Mouse (Mus musculus): ENCODE data around the gene Tiam2. TPM values are rescaled to one million over a fixed set of nuclear protein-coding genes. Genes with fewer than 3 reads are reported as not detected.

The Tiam2 gene
- total RNA-seq, 2 experiments from 2014 or later: 89.3 to 104 TPM

DNA sequence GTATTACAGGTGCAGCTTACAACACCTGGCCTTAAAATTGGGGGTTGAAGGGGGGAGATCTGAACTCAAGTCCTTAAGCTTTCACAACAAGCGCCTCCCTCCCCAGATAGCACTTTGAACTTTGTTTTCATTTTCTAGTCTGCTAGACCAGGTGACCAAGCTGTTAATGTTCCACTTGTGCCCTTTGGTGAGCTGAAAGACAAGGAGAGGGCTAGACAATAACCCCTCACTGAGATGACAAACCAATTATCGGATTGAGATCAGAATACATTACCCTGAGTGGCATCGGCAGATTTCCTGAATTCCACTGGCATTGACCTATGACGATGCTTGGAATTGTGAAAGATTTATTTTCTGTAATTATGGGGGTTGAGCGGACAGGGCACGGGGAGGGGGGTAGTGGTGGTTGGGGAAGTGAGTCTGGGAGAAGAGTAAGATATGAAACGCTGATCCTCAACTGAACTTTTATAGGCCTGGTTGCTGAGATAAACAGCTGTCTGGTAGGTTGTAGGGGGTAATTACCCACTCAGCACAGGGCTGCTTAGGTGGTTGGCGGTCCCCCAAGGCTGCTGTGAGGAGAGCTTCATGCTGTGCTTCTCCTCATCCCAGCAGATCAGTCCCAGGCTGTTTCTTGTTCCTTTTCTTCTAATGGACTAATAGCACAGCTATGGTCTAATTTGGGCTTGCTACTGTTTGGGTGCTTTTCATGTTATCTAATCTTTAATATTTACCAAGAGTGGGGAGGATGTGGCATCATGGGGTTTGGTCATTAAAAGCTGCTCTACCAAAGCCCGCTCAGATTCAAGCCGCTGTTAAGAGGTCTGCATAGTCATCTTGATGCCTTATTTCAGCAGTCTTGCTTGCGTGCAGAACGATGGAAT lies 161.6 kb downstream of the Tiam2 start:
- intact Hi-C loops (cut with DNase I): no loop called here
- DNase-seq: no peak

DNA sequence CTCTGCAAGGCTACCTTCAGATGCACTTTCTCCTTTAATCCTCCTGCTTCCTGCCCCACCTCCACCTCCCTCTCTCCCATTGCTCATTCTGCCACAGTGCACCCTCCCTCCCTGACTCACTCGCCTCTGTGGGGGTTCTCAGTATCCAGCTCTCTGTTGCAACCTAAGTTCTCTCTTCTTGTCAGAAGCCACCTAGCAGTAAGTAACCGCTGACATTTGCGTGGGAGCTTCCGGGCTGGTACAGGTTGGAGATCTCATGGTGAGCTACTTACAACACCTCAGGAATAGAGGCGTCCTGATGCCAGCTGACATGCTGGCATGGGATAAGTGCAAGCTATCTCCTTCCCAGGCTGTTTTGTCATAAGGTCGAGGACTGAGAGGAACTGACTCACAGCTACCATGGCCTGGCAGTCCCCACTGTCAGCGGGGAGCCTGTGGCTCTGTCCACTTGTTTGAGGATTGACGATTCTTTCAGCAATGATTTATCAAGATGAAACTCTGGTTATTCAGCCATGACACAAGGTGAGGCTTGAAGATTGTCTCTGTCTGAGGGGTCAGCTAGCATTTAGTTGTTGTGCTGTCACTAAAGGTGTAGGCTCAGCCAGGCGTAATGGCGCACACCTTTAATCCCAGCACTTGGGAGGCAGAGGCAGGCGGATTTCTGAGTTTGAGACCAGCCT lies 164.0 kb downstream of the Tiam2 start:
- intact Hi-C loops (cut with DNase I): no loop called here
- no peak for DNase-seq

DNA sequence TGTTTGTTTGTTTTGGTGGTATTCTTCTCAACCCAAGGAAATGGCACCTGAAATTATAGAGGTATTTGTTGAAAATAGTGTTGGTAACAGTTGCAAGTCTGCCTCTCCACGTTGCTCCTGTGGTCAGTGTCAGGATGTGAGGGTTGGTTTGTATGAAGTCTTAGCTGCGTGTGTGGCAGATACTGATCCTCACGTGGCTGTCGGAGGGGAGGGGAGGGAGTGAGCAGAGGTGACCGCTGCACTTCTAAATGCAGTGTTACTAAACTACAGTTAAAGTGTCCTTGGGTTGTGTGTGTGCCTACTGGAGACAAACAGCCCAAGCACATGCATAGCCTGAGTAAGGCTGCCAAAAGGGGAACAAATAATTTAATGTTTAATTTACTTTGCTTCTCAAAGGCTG lies 164.7 kb downstream of the Tiam2 start:
- intact Hi-C loops (cut with DNase I): no loop called here
- DNase-seq: no peak

DNA sequence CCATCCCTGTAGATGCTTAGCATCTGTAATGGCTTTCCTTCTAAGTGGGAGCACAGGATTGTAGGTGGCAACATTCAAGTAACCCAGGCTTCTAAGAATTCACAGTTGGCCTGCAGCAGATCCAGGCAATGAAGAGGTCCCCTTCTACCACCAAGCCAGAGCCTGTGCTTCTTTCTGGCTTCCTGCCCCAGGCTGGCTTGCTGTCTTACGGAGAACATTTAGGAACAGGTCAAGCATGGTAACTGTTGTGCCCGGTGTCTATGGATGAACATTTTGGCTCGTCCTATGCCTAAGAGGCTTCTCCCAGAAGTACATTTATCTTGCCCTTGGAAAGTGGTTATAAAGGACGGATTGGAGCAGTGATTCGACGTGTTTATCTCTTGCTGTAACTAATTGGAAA lies 165.3 kb downstream of the Tiam2 start:
- intact Hi-C loops (cut with DNase I): no loop called here
- DNase-seq: peak; percentile 36

DNA sequence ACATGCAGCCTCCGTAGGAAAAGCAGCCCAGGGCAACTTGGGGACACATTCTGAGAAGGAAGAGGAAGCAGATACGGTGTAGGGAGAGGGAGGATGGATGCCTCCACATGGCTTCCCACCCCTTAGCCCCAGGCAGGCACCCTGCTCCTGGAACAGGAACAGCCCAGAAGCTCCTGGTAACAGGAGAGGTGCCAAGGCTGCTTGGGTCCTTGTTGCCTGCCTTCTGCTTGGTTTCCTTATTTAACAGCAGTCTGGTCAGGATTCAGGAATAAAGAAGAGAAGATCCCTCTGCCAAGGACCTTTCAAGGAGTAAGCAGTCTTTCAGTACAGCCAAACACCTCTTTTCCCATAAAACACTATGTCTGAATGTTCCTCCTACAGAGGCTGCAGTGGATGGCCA lies 169.2 kb downstream of the Tiam2 start:
- intact Hi-C loops (cut with DNase I): no loop called here
- no peak for DNase-seq

DNA sequence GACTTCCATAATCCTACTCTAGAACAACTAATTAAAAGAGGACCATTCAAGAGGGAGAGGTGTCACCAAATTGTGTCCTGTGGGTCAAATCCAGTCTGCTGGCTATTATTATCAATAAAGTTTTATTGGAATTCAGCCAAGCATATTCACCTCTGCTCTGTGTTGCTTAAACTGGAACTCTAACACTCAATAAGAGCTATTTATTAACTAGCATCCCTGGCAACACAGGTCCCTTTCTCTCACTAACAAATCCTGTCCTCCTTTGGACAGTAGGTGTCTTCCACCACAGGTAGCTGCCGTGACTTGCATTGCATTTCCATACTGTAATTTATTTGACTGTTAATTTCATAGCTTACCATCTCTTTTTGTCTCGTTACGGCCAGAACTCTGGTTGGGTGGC lies 169.7 kb downstream of the Tiam2 start:
- intact Hi-C loops (cut with DNase I): no loop called here
- no peak for DNase-seq

DNA sequence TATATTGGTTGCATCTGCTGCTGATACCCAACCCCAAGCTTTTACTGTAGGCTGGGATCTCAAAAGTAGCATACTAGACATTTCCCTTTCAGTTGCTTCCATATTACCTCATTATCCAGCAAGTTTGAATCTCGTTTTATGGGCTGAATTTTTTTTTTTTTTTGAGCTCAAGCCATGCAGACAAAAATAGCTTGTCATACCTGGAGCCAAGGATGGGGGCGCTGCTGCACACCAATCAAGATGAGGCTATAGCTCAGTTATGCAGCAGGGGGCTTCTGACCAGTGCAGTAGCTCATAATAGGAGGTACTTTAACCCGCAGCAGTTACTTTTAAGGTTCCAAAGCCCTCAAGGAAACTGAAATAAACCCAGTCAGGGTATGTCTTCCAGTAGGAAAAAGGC lies 171.7 kb downstream of the Tiam2 start:
- intact Hi-C loops (cut with DNase I): no loop called here
- DNase-seq: peak; percentile 63

GRCm38 (mm10) chr17:3498580-3498979 lies 172.2 kb downstream of the Tiam2 start:
- intact Hi-C loops (cut with DNase I): no loop called here
- DNase-seq: no peak

DNA sequence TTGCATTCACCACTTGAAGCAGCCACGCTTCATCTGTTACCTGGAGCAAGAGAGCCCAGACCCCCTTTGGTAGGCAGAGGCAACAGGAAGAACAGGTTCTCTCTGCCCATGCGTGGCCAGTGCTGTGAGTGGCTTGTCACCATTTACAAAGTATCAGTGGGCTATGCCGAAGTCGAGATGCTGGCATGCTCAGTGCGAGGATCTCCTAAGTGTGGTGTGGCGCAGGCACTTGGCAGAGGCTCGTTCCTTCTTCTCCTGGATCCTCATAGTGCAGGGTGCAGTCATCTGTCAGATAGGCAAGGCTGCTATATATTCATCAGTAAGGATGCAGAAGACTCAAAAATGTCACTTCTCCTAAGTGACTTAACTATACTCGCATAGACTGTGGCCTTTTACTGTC lies 173.1 kb downstream of the Tiam2 start:
- no peak for DNase-seq
- intact Hi-C loops (cut with DNase I): no loop called here

DNA sequence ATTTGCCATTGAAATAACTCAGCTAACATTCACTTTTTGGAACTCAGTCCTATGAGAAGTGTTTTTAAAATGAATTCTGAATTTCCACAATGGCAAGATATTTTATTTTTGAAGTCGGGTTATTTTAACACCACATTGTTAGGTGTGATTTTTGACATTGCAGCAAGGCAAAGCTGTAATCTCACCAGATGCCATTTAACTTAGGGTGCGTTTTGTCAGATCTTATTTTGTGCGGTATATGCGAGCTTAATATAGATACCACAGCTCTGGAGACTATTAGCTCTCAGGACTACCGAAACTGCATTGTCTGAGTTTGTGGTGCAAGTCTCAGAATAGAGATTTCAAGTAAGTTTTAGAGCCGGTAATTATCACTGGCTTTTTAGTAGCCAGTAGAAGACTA lies 173.7 kb downstream of the Tiam2 start:
- intact Hi-C loops (cut with DNase I): no loop called here
- DNase-seq: no peak

GRCm38 (mm10) chr17:3500936-3501335 lies 174.6 kb downstream of the Tiam2 start:
- no peak for DNase-seq
- intact Hi-C loops (cut with DNase I): no loop called here

DNA sequence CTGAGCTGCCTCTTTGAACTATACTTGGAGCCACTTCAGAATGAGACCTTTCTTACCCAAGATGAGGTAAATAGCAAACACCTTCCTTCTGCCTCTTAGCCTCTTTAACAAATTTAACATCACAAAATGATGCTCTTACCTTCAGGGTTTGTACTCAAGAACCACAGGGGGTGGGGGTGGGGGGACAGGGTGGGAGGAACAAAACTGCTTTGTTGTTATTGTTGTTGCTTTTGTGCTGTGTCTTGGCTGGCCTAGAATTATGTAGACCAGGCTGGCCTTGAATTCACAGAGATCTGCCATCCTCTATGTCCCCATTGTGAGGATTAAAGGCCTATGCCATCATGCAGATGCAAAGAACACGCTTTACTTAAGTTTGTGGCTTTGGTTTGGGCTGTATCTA lies 179.3 kb downstream of the Tiam2 start:
- intact Hi-C loops (cut with DNase I): loop anchor here (5.0 kb wide), 1 partner anchor 53 kb away; no protein-coding TSS in a partner anchor

DNA sequence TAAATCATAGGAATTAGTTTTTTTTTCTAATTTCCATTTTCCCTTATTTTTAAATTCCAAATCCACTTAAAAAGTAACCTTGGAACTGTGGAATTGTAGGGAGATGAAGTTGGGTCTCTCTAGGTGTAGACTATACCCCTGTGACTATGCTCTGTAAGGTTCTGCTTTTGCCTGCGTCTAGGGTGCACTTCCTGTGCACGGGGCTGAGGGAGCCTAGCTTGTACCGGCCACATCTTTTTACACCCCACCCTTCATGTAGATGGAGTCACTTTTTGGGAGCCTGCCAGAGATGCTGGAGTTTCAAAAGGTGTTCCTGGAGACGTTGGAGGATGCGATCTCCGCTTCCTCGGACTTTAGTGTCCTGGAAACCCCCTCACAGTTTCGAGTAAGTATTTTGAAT lies 180.1 kb downstream of the Tiam2 start:
- no peak for DNase-seq
- intact Hi-C loops (cut with DNase I): loop anchor here (5.0 kb wide), 1 partner anchor 54 kb away; no protein-coding TSS in a partner anchor

More for the DNA sequence above, 179.3 kb downstream of the Tiam2 start:
- no peak for DNase-seq

DNA sequence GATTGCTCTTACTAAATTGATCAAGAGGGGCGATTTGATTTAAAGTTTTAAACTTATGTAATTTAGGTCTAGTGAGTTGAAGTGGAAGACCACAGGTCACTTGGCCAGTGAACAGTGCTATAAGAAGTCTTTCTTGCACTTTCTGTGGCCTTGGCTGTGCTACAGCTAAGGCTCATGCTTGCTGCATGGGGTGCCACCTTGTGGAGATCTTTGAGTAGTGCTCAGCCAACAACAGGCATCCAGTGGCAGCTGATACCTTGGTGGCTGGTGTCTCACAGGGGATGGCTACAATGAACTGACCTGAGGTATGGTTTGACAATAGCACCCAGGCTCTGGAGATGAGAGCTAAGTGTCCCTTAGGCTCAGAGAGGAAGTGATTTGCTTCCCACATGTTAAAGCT lies 183.5 kb downstream of the Tiam2 start:
- peak; percentile 74 for DNase-seq
- intact Hi-C loops (cut with DNase I): loop anchor here (5.0 to 10.0 kb wide), 2 partner anchors 58 to 235 kb away; no protein-coding TSS in a partner anchor

DNA sequence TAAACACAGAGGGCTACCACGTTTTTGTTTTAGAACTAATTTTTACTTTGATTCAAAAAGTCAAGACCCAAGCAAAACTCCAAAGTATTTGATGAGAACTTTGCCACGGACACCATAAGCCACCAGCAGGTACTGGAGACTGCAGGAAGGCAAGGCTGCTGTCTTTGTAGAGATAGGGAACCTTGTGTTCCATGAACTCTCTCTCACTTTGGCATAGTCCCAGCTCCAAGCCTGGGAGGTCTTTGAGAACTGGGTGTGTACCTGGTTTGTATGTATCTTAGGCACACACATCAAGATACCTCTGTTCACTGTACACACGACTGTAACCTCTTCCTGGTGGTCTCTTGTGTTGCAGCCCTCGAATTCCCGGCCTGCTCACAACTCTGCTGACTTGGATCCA lies 187.9 kb downstream of the Tiam2 start:
- DNase-seq: no peak
- intact Hi-C loops (cut with DNase I): loop anchor here (10.0 kb wide), 1 partner anchor 240 kb away; no protein-coding TSS in a partner anchor

DNA sequence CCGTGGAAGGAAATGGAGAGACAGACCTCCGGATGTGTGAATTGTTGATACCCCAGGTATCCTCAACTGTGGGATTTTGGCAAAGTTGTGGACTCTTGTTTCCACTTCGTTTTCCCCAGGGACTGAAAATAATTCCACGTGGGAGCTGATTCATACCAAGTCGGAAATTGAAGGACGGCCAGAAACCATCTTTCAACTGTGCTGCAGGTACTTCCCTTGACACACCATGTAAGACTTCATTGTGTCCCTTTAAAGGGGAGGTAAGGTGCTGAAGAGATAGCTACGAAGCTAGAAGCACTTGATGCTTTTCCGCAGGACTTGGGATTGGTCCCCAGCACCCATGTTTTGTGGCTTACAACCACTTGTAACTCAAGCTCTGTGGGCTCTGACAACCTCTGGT lies 189.5 kb downstream of the Tiam2 start:
- no peak for DNase-seq
- intact Hi-C loops (cut with DNase I): loop anchor here (10.0 kb wide), 1 partner anchor 241 kb away; no protein-coding TSS in a partner anchor

DNA sequence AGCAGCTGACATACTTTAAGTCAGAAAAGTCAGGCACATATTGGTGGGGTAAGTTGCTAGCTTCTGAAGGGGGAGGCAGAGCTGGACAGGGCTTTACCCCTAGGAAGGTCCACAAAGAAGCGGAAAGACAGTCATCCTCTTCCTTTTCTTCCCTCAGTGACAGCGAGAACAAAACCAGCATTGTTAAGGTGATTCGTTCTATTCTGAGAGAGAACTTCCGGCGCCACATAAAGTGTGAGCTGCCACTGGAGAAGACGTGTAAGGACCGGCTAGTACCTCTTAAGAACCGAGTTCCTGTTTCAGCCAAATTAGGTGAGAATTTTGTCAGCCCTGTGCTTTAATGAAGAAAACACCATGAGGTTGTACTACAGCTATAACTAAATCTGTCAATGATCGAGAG lies 190.0 kb downstream of the Tiam2 start:
- no peak for DNase-seq
- intact Hi-C loops (cut with DNase I): loop anchor here (10.0 kb wide), 1 partner anchor 242 kb away; no protein-coding TSS in a partner anchor

- intact Hi-C loops (cut with DNase I): no loop called here
- DNase-seq: no peak
Measured at GRCm38 (mm10) chr17:3520344-3520743, 194.0 kb downstream of the Tiam2 start.

DNA sequence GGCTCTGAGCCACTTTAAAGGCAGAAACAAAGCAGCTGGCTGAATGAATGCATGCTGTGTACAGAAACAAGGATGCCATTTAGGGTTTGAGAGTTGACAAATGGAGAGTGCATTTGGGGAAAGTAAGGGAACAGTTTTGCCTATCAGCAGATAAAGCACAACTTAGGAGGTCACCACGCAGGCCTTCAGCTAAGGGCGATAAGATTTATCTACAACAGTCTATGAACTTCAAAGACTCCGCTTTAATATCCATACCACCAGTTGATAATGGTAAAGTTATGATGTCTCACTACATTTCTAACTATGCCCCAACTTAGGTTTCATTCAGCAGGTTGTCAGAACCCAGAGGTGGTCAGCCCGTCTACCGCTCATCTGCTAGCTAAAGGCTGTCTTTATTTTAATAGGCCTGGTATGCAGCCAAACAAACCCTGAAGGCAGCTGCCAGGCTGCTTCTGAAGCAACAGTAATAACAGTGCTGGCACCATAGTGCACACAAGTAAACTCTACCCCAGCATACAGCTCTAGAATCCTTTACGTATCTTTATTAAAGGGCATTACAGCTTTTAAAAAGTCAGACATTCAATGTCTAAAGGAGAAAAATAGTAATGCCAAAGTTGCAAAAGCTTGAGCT lies 201.6 kb downstream of the Tiam2 start:
- peak; percentile 11 for DNase-seq
- intact Hi-C loops (cut with DNase I): no loop called here

DNA sequence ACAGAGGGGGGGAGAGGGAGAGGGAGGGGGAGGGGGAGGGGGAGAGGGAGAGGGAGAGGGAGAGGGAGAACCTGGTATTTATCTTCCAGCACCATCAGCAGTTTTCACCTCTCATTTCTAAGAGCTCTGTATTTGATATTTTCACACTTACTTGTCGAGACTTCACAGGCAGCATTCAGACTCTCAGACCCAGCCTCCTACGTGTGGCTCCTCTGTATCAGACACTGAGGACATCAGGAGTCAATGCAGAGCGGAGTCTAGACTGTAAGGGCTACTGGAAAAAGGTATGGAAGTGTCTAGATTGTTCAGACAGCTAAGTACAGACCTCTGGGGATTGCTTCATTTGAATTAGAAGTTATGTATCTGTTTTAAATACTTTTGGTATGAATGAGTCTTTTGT lies 203.2 kb downstream of the Tiam2 start:
- intact Hi-C loops (cut with DNase I): no loop called here
- no peak for DNase-seq

- DNase-seq: no peak
- intact Hi-C loops (cut with DNase I): no loop called here
Measured at GRCm38 (mm10) chr17:3530549-3530948, 204.2 kb downstream of the Tiam2 start.
